Mouse (Mus musculus) spleen, postnatal 14 days (tissue): Measurements from ENCODE around the gene Osmr.
"Not testable (repeated sequence)": the region's sequence is repeated elsewhere in the genome, so short reads cannot be mapped to it uniquely, and the experiment has no call there.

Source experiments
- DNase-seq, 2 experiments: peaks; one replicate each; pipeline ENCODE4 v3.0.0; 2021 to 2022; ENCODE audit warnings: low spot score in 2 of 2

Osmr gene

DNA sequence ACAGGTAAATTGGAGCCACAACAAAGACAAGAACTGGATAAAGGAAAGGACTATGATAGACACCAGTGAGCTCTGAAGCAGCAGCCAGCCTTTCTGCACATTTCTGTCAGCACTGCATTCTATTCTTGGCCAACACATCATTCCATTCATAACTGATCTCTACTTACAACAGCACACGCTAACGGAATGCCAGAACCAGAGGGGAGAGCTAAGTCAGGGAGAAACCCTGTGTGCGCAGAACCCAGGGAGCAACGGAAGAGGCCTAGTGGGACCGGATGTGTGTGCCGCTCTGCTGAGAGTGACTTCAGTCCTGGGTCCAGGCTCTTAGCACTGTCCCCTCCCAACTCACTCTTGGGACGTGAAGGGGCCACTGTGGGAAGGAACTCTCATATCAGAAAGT is 13.2 kb downstream of the Osmr start:
- no peak for DNase-seq

DNA sequence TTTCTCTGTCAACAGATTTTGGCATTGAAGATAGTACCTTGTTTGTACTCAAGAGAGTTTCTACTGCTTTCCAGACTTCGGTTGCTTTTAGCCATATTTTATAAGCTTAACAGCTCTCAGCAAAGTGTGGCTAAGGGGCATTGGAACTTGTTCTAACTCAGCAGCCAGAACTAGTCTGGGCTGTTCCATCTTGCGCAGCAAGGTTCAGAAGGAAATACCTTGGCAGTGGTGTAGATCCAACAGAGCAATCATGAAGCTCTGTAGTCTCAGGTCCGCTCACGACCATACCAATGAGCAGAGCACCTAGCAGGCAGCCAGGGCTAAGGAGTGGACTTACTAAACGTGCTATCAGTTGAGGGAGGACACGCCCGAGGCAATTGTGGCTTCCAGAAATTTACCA is 15.0 kb downstream of the Osmr start:
- no peak for DNase-seq

DNA sequence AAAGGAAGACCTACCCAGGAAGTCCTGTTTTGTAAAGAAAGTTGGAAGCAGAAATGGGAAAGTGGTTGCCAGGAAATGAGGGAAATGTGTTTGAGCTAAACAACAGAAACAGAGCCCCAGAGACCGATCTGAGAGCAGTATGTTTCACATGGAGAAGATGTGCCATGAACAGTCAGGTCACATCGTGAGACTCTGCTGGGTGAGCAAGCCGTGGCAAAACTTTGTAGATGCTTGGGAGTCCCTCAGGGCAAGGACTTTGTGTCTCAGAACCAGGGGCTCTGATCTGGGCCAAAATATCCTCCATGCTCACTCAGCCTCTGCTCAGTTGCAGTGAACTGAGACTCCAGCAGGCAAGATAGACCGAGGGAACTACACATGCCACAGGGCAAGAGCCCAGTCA is 15.9 kb downstream of the Osmr start:
- no peak for DNase-seq

DNA sequence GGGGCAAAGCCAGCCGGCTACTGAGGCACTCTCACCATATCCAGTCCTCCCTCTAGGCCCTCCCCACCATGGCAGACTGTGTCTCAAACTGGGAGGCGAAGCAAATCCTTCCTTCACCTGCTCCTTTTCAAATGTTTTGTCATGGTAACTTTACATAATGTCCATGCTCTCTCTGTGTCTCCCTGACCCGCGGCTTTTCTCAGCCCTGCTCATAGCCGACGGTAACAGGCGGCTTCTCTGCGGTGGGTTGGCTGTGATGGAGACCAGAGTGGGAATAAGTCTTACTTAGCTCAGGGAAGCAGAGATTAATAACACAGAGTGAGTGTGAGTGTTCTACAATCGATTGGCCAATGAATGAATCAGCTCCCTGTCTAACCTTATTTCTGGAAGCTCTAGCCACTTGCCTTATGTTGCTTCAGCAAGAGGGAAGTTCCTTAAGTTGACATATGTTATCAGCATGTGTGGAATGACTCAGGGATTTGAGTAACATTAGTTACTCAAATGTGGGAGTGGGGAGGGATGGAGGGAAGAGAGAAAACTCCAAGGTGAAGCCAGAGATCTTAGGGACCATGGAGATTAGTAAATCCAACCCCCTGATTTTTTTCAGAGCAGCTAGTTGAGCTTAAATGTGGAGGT is 17.4 kb downstream of the Osmr start:
- no peak for DNase-seq

DNA sequence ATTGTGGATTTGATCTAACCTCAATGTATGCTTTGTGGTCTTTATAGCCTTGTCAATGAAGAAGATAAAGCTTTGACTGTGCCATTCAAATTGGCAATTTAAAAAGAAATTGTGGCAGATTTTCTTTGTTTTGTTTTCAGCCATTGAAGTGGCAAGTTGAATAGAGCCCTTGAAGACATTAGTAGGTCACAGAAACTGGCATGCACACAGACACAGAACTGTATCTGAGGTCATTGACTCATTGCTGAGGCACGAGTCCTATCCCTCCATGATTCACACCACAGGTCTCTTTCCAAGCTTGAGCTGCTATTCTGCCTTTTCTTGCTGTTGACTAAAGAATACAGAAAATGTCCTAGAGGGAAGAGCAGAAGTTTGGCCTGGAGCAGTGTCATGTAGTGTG is 24.9 kb downstream of the Osmr start:
- DNase-seq: no peak

DNA sequence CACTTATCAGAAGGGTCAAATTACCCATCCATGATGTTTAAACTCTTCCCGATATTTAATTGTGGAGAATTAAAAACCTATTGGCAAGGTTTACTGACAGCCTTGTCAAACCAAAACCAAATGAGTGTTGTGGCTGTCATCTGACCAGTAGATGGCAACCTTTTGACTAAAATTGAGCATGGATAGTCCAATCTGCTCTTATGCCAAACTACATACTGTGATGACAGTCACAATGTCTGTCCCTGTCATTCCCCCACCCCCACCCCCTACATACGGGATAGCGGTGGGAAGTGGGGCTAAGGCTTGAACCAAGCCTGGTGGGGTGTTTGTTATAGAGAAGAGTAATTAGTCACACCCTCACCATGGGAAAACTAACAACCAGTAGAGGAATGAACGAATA is 34.6 kb downstream of the Osmr start:
- DNase-seq: no peak

DNA sequence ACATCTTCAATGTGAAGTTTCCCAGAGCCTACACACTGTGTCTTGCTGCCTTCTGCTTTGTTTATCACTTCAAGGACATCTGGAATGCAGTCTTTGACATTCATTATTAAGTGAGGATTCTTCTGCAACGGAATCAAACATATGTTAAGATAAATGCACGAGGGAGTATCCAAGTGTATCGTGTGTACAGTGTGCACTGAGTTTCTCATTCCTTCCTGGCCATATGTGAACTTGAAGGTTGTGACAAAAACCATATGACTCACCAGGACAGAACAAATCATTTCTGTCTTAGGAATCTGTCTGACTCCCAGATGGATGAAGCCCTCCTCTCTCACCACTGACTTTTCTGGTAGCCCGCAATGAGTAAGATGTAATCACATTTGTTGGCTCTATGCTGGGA is 59.0 kb downstream of the Osmr start:
- no peak for DNase-seq

DNA sequence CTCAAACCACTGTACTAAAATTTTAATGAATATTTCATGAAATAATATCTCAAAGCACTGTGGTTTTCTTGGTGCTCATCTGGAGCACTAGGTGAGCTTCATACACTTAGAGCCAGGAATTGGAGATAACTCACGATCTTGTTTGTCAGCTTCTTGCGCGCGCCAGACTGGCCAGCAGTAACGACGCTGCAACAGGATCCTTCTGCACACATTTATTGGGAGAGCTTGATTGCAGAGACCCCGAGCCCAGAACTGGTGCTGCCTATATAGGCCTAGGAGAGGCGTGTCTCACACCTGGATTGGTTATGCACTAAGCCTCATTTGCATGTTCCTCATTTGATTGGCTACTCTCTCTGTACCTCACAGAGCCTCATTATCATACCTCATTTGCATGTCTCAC is 73.6 kb downstream of the Osmr start:
- not testable (repeated sequence) for DNase-seq

DNA sequence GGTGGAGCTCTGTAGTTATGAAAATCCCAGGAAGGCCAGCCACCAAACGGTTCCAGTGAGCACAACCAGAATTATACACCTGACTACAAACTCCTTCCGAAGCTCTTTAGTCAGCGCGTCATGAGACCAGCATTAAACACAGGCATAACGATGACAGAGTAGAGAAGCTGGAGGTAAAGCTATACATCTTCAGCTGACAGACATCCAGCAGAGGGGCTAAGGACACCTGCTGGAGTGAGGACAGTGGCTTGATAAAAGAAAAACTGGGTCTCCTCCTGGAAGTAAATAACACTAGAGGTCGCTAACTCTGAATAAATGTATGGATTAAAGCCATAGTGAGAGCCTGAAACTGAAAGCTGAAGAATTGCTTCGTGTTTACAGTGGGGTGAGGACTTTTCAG is 81.9 kb downstream of the Osmr start:
- no peak for DNase-seq

DNA sequence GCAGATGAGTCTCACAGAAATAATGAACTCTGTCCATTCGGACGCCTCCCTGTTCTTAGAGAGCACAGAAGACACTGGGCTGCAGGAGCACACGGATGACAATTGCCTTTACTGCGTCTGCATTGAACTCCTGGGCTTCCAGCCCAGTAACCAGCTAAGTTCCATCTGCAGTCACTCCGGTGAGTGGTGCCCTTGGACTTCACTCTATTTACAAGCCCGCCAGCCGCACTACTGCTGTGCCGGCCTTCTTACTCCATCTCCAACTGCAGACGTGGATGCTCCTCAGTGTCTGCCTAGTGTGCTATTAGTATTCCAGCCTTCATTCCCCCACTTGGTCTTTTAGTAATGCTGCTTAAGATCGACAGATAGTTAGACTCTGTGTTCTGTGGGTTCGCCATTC is 83.1 kb downstream of the Osmr start:
- no peak for DNase-seq

DNA sequence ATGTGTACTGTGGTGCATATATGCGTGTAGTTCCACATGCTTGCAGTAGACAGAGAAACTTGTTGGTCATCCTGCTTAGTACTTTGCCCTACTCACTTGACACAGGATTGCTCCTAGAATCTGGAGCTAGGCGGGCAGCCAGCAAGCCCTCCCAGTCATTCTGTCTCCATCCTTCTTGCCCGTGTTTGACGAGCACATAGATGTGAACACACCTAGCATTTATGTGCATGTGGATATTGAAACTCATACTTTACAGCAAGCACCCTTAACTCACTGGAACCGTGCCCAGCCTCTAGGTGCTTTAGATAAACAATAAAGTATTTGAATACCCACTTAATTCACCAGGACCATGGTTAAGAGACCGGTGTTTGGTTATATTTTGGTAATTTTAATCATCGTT is 84.8 kb downstream of the Osmr start:
- DNase-seq: no peak

DNA sequence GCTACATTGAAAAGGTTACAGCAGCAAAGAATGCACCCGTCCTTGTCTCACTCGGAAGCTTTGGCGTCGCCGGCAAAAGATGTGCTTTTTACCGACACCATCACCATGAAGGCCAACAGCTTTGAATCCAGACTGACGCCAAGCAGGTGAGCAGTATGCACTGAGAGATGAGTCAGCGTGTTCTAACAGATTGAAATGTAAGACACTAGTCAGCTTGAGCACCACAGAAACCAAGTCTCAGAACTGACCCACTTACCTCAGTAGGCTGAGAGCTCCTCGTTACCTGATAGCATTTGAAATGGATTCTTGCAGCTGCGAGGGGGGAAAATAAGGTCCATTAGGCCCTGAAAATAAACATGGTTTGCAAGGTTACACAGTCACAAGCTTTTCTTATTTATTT is 87.5 kb downstream of the Osmr start:
- DNase-seq: no peak

DNA sequence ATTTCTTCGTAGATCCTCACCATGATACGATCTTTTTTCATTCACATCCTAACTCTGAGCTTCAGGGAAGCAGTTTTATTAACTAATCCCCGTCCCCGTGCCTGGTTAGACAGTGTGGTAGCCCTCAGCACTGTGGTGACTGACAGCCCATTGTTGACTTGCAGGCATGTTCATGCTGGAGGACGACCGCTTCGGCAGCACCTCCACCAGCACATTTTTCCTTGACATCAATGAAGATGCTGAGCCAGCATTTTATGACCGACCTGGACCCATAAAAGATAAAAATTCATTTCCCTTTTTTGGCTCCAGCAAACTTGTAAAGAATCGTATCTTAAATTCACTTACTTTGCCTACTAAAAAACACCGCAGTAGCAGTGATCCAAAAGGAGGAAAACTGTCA is 88.6 kb downstream of the Osmr start:
- no peak for DNase-seq

DNA sequence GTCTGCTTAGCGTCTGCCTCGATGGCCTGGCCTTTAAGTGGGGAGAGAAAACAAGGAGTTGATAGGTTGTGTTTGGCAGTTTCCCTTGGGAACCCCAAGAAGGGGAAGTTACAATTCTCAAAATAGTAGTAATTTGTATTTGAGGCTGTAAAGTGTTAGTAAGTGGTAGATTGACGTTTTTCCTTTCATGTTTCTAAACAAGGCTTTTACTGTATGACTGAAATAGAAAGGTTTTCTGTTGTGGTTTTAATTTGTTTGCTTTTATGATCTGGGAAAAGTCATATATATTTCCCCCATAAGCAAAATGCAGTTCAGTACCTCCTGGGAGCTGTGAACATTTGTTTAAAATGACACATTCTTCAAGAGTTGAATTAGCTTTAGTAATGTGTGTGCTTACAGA is 102.5 kb downstream of the Osmr start:
- no peak for DNase-seq
